Mouse (Mus musculus) Patski (cell line): Measurements from ENCODE around the gene Dusp5. TPM values are rescaled to one million over a fixed set of nuclear protein-coding genes. Genes with fewer than 3 reads are reported as not detected.

Source experiments
- ATAC-seq: fragments of 100-300 bp; one replicate; pipeline ENCODE4 v1.8.0; 2021
- CTCF ChIA-PET: fragments of 350-600 bp; sonication (Branson Sonifier 250); formaldehyde crosslinking; loops from one replicate; lab custom pipeline; 2022; ENCODE audit warnings: inconsistent platforms; lab: Charles Lee
- POLR2A ChIA-PET: fragments of 350-600 bp; sonication (Branson Sonifier 250); formaldehyde crosslinking; loops from one replicate; lab custom pipeline; 2022; ENCODE audit warnings: antibody characterized with exemption, inconsistent platforms; lab: Charles Lee
- DNase-seq: peaks from one replicate; pipeline ENCODE4 v3.0.0-alpha.2; 2011; ENCODE audit warnings: low read depth, low spot score
- H3K27me3 ChIP-seq: fragments of 371-371 bp; one replicate; pipeline ENCODE4 v1.5.1; 2021
- CTCF ChIP-seq: fragments of 100-300 bp; IDR thresholded peaks from one replicate; pipeline ENCODE4 v1.5.1; 2021
- in situ Hi-C: fragments of 300-500 bp; cut with MboI; formaldehyde crosslinking; loops from 3 replicates; pipeline ENCODE4 v1.11.1; 2018; ENCODE audit warnings: low pct_unique_long_range_greater_than_20kb, mixed read lengths
- polyA plus RNA-seq: library from polyadenylated mRNA; unstranded; gene quantifications from one replicate; pipeline ENCODE4 v1.2.3, GENCODE M21; 2021

Dusp5 gene
- polyA plus RNA-seq, 1 experiment from 2014 or later, result 20.1 TPM

GRCm38 (mm10) chr19:53511244-53511934 is 17.5 kb upstream of the Dusp5 start:
- DNase-seq, result peak; percentile 77
- peaks cover 5% of the 10 kb centered on the region for H3K27me3 ChIP-seq
- ATAC-seq, result peak; percentile 89
- in situ Hi-C loops, result loop anchor here (5.0 kb wide), 1 partner anchor 89 kb away; no protein-coding TSS in a partner anchor
- CTCF ChIA-PET, result interaction anchor here (1.0 kb wide), 2 partner anchors 16 to 63 kb away, joined by 3 read pairs; no protein-coding TSS in a partner anchor
- TF ChIP-seq CTCF, result no peak
- POLR2A ChIA-PET, result interaction anchor here (0.9 to 1.5 kb wide), 6 partner anchors 12 to 92 kb away, joined by 3 to 5 read pairs (median 3); no protein-coding TSS in a partner anchor

- POLR2A ChIA-PET, result interaction anchor here (0.7 to 1.5 kb wide), 3 partner anchors 10 to 98 kb away, joined by 3 to 5 read pairs (median 4); no protein-coding TSS in a partner anchor
- peak; percentile 83 for DNase-seq
- H3K27me3 ChIP-seq, result no peaks in the 10 kb centered on the region
- CTCF ChIA-PET, result interaction anchor here (0.8 to 2.6 kb wide), 9 partner anchors 14 to 123 kb away, joined by 3 to 12 read pairs (median 4); no protein-coding TSS in a partner anchor
- ATAC-seq, result peak; percentile 80
- in situ Hi-C loops, result no loop called here
- no peak for TF ChIP-seq CTCF
Measured at GRCm38 (mm10) chr19:53517370-53518096, 11.4 kb upstream of the Dusp5 start.

DNA sequence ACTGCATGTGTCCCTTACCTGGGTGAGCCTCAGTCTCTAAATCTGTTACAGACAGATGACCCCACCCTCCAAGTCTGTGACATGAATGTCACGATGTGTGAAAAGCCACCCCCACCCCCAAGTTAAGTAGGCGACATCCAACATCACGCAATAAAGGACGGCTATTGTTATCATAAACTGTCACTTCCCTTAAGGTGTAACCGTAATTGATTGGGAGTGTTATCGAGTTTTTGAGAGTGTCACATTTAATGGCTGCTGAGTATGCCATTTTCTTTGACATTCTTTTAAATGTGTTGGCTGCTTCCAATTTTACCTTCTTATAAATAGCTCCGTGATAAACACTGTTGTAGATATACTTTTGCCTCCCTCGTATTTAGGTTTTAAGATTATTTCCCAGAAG is 9.4 kb upstream of the Dusp5 start:
- ChIA-PET CTCF (no interaction called here), POLR2A (interaction anchor here (0.5 to 0.7 kb wide), 2 partner anchors 8 to 12 kb away, joined by 3 to 8 read pairs; no protein-coding TSS in a partner anchor)
- no peak for TF ChIP-seq CTCF
- ATAC-seq, result no peak
- no peaks in the 10 kb centered on the region for H3K27me3 ChIP-seq
- DNase-seq, result no peak
- in situ Hi-C loops, result no loop called here

DNA sequence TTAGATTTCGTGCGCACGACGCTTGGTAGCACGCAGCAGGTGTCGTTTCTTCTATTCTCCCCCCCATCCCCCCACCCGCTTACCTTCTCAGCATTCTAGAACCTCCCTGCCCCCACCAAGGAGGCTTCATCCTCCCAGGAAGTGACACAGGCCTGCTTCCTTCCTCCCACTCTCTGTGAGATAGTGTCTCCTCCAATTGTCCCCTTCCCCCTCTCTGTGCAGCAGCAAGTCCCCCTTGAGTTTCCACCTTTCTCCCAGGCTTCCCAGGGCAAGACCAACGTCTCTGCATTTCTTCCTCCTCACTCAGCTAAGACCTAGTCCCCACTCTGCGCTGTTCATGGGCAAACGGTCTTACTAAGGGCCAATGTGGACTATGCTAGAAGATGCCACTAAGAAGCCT is 8.9 kb upstream of the Dusp5 start:
- no peak for TF ChIP-seq CTCF
- ATAC-seq (no peak), DNase-seq (no peak)
- POLR2A ChIA-PET, result interaction anchor here (0.5 kb wide), 1 partner anchor 12 kb away, joined by 8 read pairs; no protein-coding TSS in a partner anchor
- H3K27me3 ChIP-seq, result no peaks in the 10 kb centered on the region
- in situ Hi-C loops, result no loop called here
- CTCF ChIA-PET, result no interaction called here

- no peak for ATAC-seq
- in situ Hi-C loops, result no loop called here
- no peak for DNase-seq
- ChIA-PET POLR2A (interaction anchor here (0.6 kb wide), 2 partner anchors 25 to 149 kb away, joined by 3 to 4 read pairs; no protein-coding TSS in a partner anchor), CTCF (interaction anchor here (1.5 kb wide), 1 partner anchor 127 kb away, joined by 3 read pairs; no protein-coding TSS in a partner anchor)
- TF ChIP-seq CTCF, result no peak
- no peaks in the 10 kb centered on the region for H3K27me3 ChIP-seq
Measured at GRCm38 (mm10) chr19:53521137-53521795, 7.6 kb upstream of the Dusp5 start.

- H3K27me3 ChIP-seq, result no peaks in the 10 kb centered on the region
- TF ChIP-seq CTCF, result no peak
- in situ Hi-C loops, result no loop called here
- DNase-seq (no peak), ATAC-seq (no peak)
- ChIA-PET CTCF (interaction anchor here (1.1 kb wide), 1 partner anchor 135 kb away, joined by 3 read pairs; no protein-coding TSS in a partner anchor), POLR2A (interaction anchor here (0.6 to 1.6 kb wide), 4 partner anchors 8 to 102 kb away, joined by 3 to 5 read pairs (median 4); no protein-coding TSS in a partner anchor)
Measured at GRCm38 (mm10) chr19:53527480-53527879, 1.4 kb upstream of the Dusp5 start.

- ATAC-seq (no peak), DNase-seq (no peak)
- ChIA-PET CTCF (interaction anchor here (1.1 to 1.3 kb wide), 2 partner anchors 15 to 136 kb away, joined by 3 to 4 read pairs; no protein-coding TSS in a partner anchor), POLR2A (interaction anchor here (0.6 to 3.3 kb wide), 9 partner anchors 9 to 259 kb away, joined by 3 to 10 read pairs (median 4); no protein-coding TSS in a partner anchor)
- no peak for TF ChIP-seq CTCF
- in situ Hi-C loops, result no loop called here
- no peaks in the 10 kb centered on the region for H3K27me3 ChIP-seq
Measured at GRCm38 (mm10) chr19:53528131-53528621, 733 bp upstream of the Dusp5 start.

DNA sequence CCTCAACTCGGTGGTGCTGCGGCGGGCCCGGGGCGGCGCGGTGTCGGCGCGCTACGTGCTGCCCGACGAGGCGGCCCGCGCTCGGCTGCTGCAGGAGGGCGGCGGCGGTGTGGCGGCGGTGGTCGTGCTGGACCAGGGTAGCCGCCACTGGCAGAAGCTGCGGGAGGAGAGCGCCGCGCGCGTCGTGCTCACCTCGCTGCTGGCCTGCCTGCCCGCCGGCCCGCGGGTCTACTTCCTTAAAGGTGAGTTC is 471 bp downstream of the Dusp5 start:
- no peak for ATAC-seq
- POLR2A ChIA-PET, result interaction anchor here (0.6 to 3.3 kb wide), 5 partner anchors 23 to 138 kb away, joined by 3 to 10 read pairs (median 3); no protein-coding TSS in a partner anchor
- H3K27me3 ChIP-seq, result no peaks in the 10 kb centered on the region
- CTCF ChIA-PET, result interaction anchor here (1.1 to 1.3 kb wide), 2 partner anchors 16 to 48 kb away, joined by 3 to 4 read pairs; no protein-coding TSS in a partner anchor
- no peak for DNase-seq
- TF ChIP-seq CTCF, result no peak
- in situ Hi-C loops, result no loop called here

GRCm38 (mm10) chr19:53529705-53530562 is 1.0 kb downstream of the Dusp5 start:
- CTCF ChIA-PET, result interaction anchor here (1.0 to 2.2 kb wide), 4 partner anchors 16 to 111 kb away, joined by 3 to 8 read pairs (median 3); no protein-coding TSS in a partner anchor
- DNase-seq, result no peak
- POLR2A ChIA-PET, result interaction anchor here (0.6 to 3.3 kb wide), 7 partner anchors 18 to 139 kb away, joined by 3 to 10 read pairs (median 3); partner anchors contain the start of gene Smc3
- peak; percentile 0 for ATAC-seq
- in situ Hi-C loops, result no loop called here
- no peaks in the 10 kb centered on the region for H3K27me3 ChIP-seq
- TF ChIP-seq CTCF, result no peak
